Mouse (Mus musculus) right cerebral cortex, postnatal 14 days (tissue): ENCODE data around the gene Dpf3.

Source experiments
- DNase-seq: peaks from one replicate; pipeline ENCODE4 v3.0.0; 2022

Dpf3 gene

GRCm38 (mm10) chr12:83271215-83271614 is 216.3 kb downstream of the Dpf3 start:
- no peak for DNase-seq

- DNase-seq: peak; percentile 47
Observed at GRCm38 (mm10) chr12:83268504-83268922, 219.0 kb downstream of the Dpf3 start.

GRCm38 (mm10) chr12:83260540-83260939 is 227.0 kb downstream of the Dpf3 start:
- DNase-seq: no peak

DNA sequence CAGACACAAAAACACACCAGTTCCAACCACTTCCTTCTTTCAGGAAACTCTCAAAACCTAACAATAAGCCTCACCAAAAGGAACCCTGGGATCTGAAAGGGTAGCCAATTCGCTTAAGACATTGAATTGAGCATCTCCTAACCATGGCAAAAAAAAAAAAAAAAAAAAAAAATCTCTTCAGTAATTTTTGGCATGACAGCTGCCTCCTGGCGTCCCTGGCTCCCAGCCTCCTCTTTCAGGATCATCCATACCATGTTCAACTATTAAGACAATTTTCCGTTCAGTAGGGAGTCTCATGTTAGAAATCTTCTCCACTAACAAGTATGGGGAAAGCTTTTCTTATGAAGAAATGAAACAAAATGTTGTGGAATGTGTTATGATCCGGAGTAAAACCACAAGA is 233.1 kb downstream of the Dpf3 start:
- DNase-seq: no peak

DNA sequence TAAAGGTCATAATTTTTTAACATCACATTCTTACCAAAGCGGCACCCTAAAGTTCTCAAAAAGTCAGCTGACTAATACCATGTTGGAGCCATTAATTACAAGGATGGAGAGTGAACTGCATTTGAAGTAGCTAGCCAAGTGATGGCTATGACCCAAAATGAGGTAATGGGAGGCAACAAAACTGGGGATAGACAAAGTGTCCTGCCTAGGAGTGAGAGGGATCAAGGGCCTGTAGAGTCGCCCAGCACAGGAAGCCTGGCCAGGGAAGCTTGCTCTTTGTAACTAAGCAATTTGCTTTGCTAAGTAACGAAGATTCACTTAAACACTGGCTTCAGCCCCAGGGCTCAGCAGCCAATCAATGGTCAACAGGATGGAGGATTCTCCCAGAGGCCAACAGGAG is 238.4 kb downstream of the Dpf3 start:
- DNase-seq: no peak

DNA sequence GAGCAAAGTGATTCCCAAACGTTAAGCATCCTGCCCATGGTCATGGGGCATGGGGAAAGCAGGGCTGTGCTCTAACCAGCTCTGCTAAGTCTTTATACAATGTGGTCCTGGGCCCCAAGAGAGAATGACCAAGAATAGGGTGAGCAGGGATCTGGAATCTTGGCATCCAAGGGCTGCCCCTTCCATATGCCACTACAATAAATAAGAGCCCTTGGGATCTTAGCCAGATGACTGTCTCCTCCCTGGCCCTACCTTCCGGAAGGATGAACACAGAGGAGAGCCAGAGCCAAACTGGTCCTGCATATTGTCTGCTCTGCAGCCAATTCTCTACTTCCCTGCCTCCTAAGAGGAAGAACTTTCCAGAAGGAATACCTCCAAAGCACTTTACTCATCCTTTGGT is 238.9 kb downstream of the Dpf3 start:
- DNase-seq: no peak

DNA sequence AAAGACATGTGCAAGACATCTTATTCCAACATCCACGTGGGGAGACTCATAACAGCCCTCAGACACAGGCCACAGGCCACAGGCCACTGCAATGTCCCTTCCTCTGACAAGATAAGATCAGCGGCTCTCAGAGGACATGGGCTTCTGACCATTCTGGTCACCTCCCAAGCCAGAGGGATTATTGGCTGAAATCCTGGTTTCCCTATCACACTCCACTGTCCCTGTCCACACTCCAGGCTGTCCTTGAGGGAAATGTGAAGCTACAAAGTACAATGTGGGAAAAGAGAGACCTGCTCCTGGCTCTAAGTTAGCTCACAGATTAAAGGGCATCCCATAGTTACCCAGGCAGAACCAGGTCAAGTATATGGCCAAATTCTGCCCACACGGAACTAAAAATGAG is 239.8 kb downstream of the Dpf3 start:
- no peak for DNase-seq

DNA sequence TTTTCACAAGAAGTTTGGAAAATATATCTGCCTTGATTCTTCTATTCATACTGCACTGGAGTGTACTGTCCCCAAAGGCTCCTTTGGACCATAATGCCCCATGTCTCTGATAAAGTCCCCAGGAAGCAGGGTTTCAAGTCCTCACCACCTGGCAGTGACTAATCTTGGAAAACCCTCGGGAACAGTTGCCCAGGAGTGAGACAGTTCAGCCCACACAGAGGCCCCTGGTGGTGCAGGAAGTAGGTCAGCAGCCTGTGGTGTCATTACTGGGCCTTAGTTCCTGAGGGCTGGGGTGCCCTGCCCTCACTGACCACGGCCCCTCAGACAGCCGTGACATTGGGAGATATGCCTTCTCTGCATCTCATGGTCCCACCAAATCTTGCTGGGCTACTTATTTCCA is 246.5 kb downstream of the Dpf3 start:
- no peak for DNase-seq

DNA sequence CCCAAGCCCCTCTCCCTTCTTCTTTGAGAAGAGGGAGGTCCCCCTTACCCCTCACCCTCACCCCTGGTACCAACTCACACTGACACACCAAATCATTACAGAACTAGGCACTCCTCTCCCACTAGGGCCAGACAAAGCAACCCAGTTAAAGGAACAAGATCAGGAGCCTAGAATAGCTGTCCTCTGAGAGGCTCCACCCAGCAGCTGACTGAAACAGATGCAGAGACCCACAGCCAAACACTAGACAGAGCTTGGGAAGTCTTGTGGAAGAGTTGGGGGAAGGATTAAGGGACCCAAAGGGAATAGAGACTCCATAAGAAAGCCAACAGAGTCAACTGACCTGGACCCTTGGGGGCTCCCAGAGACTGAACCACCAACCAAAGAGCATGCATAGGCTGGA is 246.9 kb downstream of the Dpf3 start:
- no peak for DNase-seq

GRCm38 (mm10) chr12:83235781-83236180 is 251.7 kb downstream of the Dpf3 start:
- DNase-seq: no peak

DNA sequence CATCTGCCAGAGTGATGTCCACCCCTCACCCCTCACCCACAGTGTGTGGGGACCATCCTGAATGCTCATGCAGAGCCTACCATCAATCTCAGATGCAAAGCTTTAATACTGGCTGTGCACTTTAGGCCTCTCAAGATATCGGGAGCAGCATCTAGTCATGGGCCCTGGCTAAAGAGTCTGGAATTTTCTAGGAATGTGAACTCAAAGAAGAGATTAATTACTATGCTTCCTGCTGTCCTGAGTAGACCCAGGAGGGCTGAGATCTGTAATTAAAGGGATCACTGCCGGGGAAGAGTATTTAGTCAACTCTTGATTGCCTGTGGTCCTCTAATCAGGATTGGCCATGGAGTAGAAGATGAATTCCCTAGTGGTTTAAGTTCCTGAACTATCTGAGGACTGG is 252.5 kb downstream of the Dpf3 start:
- DNase-seq: no peak

- no peak for DNase-seq
Observed at GRCm38 (mm10) chr12:83233651-83234050, 253.9 kb downstream of the Dpf3 start.

GRCm38 (mm10) chr12:83232916-83233315 is 254.6 kb downstream of the Dpf3 start:
- DNase-seq: no peak

DNA sequence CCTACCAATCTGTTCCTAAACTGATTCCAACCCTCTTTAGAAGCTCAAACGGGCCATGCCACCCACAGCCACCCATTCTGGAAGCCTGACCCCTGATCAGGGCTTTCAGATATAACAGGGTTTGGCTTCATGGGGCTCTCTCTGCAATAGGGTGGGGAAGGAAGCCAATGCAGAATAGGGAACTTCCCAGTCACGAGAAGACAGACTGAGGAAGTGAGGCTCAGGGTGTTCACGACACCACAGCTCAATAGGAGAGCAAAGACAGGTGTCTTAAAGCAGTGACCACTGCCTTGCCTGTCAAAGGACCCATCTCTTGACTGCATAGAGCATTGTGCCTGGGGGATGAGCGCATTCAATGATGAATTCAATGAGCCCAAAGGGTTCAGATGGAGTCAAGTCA is 256.3 kb downstream of the Dpf3 start:
- no peak for DNase-seq

DNA sequence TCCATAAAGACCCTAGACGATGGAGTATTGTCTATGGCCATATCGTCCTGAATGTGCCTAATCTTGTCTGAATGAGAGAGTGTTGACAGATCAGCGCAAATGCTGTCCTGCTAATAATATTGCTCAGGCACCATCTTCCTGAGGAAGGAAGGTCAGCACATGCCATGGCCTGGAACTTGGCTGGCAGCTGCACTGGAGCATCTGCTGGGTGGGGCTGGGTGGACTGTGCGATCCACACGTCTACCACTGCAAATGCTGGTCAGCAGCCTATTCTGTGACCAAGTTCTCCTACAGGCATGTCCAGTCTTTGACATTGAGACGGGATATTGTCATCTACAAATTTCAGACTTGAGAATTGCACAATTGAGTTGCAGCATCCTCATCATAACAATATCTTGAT is 257.8 kb downstream of the Dpf3 start:
- DNase-seq: no peak

DNA sequence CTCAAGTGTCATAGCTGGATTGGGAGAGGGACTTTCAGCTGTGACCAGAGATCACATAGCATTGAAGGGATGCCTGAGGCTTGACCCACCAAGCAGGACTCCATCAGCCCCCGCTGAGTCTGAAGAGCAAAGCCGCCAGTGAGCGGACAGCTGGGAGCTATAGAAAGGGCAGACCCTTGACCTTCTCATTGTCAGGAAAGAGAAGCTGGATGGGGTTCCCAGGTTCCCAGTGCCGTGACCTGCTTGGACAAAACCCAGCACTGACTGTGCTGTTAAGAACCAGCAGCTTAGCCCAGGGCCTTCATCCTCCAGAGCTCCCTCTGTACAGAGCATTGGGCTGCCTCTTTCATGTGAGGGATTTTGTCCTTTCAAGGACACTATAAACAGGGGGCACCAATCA is 260.5 kb downstream of the Dpf3 start:
- no peak for DNase-seq

- no peak for DNase-seq
Observed at GRCm38 (mm10) chr12:83220964-83221363, 266.6 kb downstream of the Dpf3 start.

- DNase-seq: no peak
Observed at GRCm38 (mm10) chr12:83213879-83214341, 273.6 kb downstream of the Dpf3 start.

DNA sequence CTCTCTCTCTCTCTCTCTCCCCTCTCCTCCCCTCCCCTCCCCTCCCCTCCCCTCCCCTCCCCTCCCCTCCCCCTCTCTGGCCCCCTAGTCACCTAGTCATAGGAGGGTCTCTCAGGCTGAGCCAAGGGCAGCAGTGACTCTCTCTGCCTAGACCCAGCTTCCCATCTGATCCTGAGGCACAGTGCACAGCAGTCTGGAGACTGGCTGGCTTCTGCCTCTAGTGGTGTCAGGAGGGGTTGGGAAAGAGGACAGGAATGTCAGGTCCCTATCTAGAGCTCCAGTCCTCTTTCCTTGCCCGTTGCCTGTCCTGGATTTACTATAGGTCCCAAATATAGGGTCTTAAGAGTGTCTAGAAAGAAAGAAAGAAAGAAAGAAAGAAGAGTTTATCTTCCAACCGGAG is 275.5 kb downstream of the Dpf3 start:
- no peak for DNase-seq

GRCm38 (mm10) chr12:83211146-83211822 is 276.2 kb downstream of the Dpf3 start:
- DNase-seq: no peak

DNA sequence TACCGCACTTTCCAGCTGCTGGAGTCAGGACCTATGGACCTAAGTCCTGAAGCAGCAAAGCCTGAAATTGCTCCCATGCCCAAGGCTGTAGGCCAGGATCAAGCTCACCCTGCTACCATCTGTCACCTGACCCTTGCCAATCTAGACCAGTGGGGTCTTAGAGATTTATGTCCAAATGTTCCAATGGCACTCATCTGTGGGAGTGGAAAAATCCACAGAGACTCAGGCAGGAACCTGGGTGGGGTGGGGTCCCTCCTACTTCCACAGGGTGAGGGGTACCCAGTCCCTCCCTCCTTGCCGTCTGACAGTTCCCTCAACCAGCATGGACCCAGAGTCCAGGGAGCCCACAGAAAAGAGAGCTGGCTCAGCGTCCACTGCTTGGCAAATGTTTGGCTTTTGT is 276.8 kb downstream of the Dpf3 start:
- DNase-seq: no peak

DNA sequence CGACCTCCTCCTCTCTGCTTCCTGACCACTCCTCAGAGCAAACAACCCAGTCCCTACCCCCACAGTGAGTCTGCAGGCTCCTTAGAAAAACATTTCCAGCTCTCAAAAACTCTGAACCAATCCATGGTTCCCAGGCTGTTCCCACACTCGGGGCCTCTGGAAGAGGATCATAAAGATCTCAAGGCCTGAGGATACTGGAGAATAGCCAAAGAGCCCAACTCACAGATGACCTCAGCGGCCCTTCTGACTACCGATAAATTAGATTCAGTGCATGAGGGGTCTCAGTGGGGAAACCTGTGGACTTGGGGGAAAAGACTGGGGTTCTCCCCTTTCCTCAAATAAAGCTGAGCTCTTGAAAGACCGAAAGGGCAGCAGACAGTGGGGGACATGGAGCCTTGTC is 277.2 kb downstream of the Dpf3 start:
- DNase-seq: no peak

- DNase-seq: no peak
Observed at GRCm38 (mm10) chr12:83209461-83209860, 278.1 kb downstream of the Dpf3 start.

DNA sequence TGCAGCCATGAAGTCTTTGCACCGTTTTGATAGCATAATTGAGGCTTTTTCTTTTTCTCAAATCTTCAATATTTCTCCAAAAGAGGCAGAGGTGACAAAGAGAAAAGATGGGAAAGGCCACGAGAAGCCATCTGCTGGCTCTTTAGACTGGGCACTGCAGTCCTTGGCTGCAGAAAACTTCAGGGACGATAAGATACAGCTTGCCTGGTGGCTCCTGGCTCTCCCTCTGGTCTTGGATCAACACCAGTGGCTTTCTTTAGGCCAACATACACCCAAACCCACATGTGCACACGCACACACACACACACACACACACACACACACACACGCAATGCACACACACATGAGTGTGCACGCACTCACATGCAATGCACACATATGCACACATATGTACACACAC is 278.7 kb downstream of the Dpf3 start:
- DNase-seq: no peak

DNA sequence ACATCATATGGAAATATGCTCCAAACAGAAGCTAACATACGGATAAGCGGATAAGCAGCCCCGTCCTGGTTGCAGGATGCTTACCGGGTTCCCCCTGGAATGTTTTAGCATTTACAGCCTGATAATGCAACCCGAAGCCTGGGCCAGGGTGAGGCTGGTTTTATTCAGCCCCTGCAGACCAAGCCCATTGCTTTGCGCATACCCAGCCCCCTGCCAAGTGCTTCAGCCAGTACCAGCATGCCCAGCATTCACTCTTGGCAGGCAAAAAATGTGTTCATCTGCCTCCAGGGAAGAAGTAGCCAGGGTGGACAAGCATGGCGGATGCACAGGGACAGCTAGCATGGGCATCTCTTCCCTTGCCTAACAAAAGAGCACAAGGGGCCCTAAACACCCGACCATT is 279.5 kb downstream of the Dpf3 start:
- no peak for DNase-seq

GRCm38 (mm10) chr12:83207481-83207880 is 280.0 kb downstream of the Dpf3 start:
- DNase-seq: no peak
